Mouse (Mus musculus): Measurements from ENCODE around the gene Ryr2.

- no peak for TF ChIP-seq CTCF (IDR thresholded peaks at IDR 0.05; ENCODE audit: extremely low read depth, insufficient read depth, low read length)
- TF ChIP-seq POLR2A (IDR thresholded peaks at IDR 0.05; ENCODE audit: extremely low read depth, insufficient read depth, low read length), result no peak
These were observed 236.8 kb downstream of the Ryr2 start for GRCm38 (mm10) chr13:11869971-11870370.
